Mouse (Mus musculus) lung, adult 2 months (tissue): Measurements from ENCODE around the gene Fam98c. TPM values are rescaled to one million over a fixed set of nuclear protein-coding genes. Genes with fewer than 3 reads are reported as not detected.
"Not testable (repeated sequence)": the region's sequence is repeated elsewhere in the genome, so short reads cannot be mapped to it uniquely, and the experiment has no call there.

Experiments used
- DNase-seq: peaks from one replicate; pipeline ENCODE4 v3.0.0; 2022
- H3K4me1 ChIP-seq: fragments of 200-500 bp; 2 replicates; pipeline ENCODE4 v1.6.1; 2011; ENCODE audit warnings: low read length; ENCODE audit not compliant: control insufficient read depth, insufficient read depth
- H3K4me3 ChIP-seq: fragments of 200-500 bp; replicated peaks from 2 replicates; pipeline ENCODE3; 2011; ENCODE audit warnings: low read depth, mild to moderate bottlenecking, control low read depth, low read length; ENCODE audit errors: extremely low read depth
- CTCF ChIP-seq: fragments of 200-500 bp; IDR thresholded peaks from 2 replicates; pipeline ENCODE4 v1.5.1; 2011; ENCODE audit warnings: mild to moderate bottlenecking, low read length, control low read depth; ENCODE audit not compliant: insufficient read depth
- POLR2A ChIP-seq: fragments of 200-500 bp; IDR thresholded peaks from 2 replicates; pipeline ENCODE4 v1.6.1; 2011; ENCODE audit warnings: low read depth, mild to moderate bottlenecking, control low read depth, low read length, borderline replicate concordance; ENCODE audit errors: extremely low read depth
- WGBS: fragments of 180-500 bp; shearing (Covaris S2); methylation state at CpG from one replicate; pipeline ENCODE4 v1.1.7; 2018; 5-methylcytosine and 5-hydroxymethylcytosine counted together
- polyA plus RNA-seq: library from polyadenylated mRNA; depleted of rRNA; stranded (reverse); fragments of >200 nt; gene quantifications from 2 replicates; pipeline ENCODE4 v1.2.3, GENCODE M21; 2012; rRNA removed

Fam98c gene
- 46.0 and 47.7 TPM in 2 replicates for polyA plus RNA-seq

DNA sequence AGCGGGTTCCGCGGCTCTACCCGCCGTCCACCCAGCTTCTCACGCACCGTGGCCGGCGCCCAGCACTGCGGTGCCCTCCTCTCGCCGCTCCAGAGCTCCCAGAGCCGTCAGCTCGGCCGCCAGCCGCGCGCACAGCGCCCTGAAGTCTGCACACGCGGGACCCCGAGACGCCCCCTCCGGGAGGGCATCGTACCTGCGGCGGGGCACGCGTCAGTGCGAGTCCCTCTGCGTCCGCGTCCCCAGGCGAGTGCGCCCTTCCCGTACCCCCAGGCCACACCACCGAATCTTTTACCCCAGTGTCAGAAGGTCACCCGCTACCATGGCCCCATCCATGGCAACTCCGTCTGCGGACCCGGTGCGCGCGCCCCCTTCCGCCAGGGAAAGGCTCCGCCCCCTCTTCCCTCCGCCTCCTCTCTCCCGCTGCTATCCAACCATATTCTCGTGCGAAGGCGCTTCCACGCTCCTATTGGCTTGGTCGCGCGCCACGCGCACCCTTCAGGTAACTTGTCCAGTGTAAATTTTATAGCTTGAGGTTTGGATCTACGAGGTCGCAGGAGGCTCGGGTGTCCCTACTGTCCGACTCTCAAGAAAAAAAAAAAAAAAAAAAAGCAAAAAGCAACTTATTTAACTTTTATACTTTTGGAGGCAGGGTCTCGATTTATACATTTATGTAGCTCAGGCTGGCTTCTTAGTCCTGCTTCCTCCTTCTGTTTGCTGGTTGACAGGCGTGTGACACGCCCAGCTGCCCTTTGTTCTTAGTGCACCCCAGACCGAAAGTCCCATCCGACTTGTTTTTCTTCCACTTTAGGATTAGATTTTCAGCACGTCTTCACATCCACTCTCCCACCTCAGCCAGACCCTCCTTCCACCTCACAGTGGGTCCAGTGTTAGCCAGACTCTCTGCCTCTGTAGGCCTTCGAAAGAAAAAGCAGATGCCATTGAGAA lies at the start of gene Fam98c:
Fam98c (minus strand) TSS at position 397 of the 945 bp plus-strand sequence.
- peak; percentile 85 for DNase-seq
- 3% methylated on average over 68 of the region's 68 CpGs for WGBS
- Histone ChIP-seq H3K4me3 (peak within 1 kb of the TSS; percentile 87), H3K4me1 (peaks cover 2% of the 10 kb centered on the region; the same call in 1 of the 2 replicates)
- TF ChIP-seq POLR2A (peak; percentile 64; the same call in 1 of the 2 replicates), CTCF (no peak)

DNA sequence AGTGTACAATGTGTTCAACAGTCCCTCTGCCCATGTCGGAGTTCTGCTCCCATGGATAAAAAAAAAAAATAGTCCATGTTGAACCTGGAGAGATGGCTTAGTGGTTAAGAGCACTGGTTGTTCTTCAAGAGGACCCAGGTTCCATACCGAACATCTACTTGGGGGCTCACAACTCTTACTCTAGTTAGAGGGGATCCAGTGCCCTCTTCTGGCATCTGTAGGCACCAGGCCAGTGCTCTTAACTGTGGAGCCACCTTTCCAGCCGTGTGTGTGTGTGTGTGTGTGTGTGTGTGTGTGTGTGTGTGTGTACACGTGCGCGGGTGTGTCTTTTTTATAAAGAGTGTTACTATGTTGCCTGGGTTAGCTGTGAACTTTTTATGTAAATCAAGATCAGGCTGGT lies 46.5 kb upstream of the Fam98c start:
- Histone ChIP-seq H3K4me1 (no peaks in the 10 kb centered on the region), H3K4me3 (no peak overlapping the region)
- 70% methylated on average over 6 of the region's 6 CpGs for WGBS
- TF ChIP-seq CTCF: no peak
- no peak for TF ChIP-seq POLR2A
- no peak for DNase-seq

GRCm38 (mm10) chr7:29194230-29194629 lies 38.2 kb upstream of the Fam98c start:
- H3K4me1 ChIP-seq, H3K4me3 ChIP-seq, DNase-seq: not testable (repeated sequence)
- WGBS: 95% methylated on average over 1 of the region's 1 CpGs

GRCm38 (mm10) chr7:29181323-29181722 lies 25.3 kb upstream of the Fam98c start:
- H3K4me1 ChIP-seq, DNase-seq, H3K4me3 ChIP-seq: not testable (repeated sequence)
- 92% methylated on average over 4 of the region's 4 CpGs for WGBS

GRCm38 (mm10) chr7:29180854-29181236 lies 24.8 kb upstream of the Fam98c start:
- Histone ChIP-seq H3K4me3 (peak overlapping the region; percentile 1), H3K4me1 (peaks cover 5% of the 10 kb centered on the region)
- no peak for DNase-seq
- 36% methylated on average over 5 of the region's 5 CpGs for whole genome bisulfite sequencing
- TF ChIP-seq POLR2A (no peak), CTCF (no peak)

- Histone ChIP-seq H3K4me3 (peak within 1 kb of the TSS; percentile 96), H3K4me1 (peaks cover 5% of the 10 kb centered on the region)
- peak; percentile 92 for TF ChIP-seq POLR2A
- TF ChIP-seq CTCF: peak; percentile 45; the same call in 1 of the 2 replicates
- DNase-seq: peak; percentile 96
- under 1% methylated on average over 62 of the region's 62 CpGs for WGBS
These were observed 24.2 kb upstream of the Fam98c start, which contains the start of gene Psmd8 for GRCm38 (mm10) chr7:29180077-29180853. Gene Psmd8 (minus strand): TSS chr7:29180701.

DNA sequence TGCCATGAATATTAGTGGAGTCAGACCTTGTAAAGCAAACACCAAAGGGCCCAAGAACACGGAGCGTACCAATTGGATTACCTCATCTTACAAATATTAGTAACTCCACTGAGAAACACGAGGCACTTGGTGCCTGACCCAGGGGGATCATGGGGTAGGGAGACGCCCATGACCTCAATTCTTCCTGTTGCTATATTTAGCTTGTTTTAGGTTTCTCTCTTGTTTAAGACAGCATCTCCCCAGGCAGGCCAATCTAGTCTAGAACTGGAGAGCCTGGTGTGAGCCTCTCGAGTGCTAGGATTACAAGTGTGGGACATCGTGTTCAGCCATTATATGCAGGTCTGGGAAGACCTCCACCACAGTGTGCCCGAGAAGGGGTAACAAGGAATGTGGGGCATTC lies 23.3 kb upstream of the Fam98c start:
- TF ChIP-seq CTCF: no peak
- TF ChIP-seq POLR2A: no peak
- H3K4me3 ChIP-seq: peak overlapping the region; percentile 44
- WGBS: 11% methylated on average over 7 of the region's 7 CpGs
- H3K4me1 ChIP-seq: peaks cover 5% of the 10 kb centered on the region
- DNase-seq: no peak

DNA sequence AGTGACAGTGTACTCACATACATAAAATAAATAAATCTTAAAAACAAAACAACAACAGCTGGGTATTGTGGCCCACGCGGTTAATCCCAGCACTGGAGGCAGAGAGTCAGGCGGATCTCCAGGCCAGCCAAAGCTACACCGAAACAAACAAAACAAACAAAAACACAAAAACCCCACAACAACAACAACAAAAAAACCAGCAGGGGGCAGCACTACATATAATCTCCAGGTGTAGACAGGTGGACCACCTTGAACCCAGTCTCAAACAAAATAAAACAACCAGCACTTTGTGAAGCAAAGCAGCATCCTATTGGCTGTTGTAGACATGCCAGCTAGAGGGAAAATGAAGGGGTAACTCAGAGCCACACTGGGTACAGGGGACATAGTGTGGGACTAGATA lies 22.1 kb upstream of the Fam98c start:
- TF ChIP-seq POLR2A: no peak
- peaks cover 5% of the 10 kb centered on the region for H3K4me1 ChIP-seq
- no peak overlapping the region for H3K4me3 ChIP-seq
- WGBS: 81% methylated on average over 4 of the region's 4 CpGs
- no peak for DNase-seq

DNA sequence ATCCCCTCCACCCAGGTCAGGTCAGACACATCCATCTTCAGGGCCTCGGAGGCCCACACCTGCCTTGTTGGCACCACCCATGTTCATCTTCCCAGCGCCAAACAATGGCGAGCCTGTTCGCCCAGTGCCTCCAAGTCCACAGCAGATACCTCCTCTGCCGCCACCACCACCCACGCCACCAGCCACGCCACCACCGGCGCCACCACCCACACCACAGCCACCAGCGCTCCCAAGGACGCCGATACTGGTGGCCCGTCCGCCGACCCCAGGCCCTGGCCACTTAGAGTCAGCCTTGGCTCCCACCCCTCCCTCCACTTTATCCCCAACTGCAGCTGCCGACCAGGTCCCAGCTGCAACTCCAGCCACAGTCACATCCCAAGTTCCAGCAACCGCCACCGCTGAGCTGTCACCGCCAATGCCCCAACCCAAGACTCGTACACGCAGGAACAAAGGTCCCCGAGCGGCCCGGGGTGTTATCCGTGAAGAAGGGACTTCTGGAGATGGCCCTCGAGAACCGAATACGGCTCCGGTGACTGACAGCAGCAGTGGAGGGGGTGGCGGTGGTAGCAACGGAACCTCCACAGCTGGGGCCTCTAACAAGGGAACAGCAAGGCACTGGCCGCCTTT lies 16.5 kb upstream of the Fam98c start:
- peaks cover 18% of the 10 kb centered on the region for H3K4me1 ChIP-seq
- TF ChIP-seq CTCF: no peak
- TF ChIP-seq POLR2A: no peak
- H3K4me3 ChIP-seq: no peak overlapping the region
- 65% methylated on average over 31 of the region's 32 CpGs for WGBS
- no peak for DNase-seq
